Mouse (Mus musculus) ES-Bruce4 (cell line): Measurements from ENCODE around the gene Sap25. TPM values are rescaled to one million over a fixed set of nuclear protein-coding genes. Genes with fewer than 3 reads are reported as not detected.

Experiments
- H3K27ac ChIP-seq: 2 replicates; pipeline ENCODE4 v1.5.1; 2012; ENCODE audit warnings: low read length, inconsistent platforms; ENCODE audit not compliant: insufficient read depth
- H3K27me3 ChIP-seq: 2 replicates; pipeline ENCODE4 v1.6.1; 2012; ENCODE audit warnings: mild to moderate bottlenecking, low read length, inconsistent platforms; ENCODE audit not compliant: control insufficient read depth, poor library complexity, insufficient read depth, severe bottlenecking
- H3K36me3 ChIP-seq: 2 replicates; pipeline ENCODE4 v1.6.1; 2012; ENCODE audit warnings: inconsistent platforms, mild to moderate bottlenecking, low read length, moderate library complexity; ENCODE audit not compliant: control insufficient read depth, poor library complexity, insufficient read depth, severe bottlenecking
- H3K4me1 ChIP-seq: one replicate; pipeline ENCODE4 v1.8.1; 2011; ENCODE audit warnings: low read length; ENCODE audit not compliant: control insufficient read depth, insufficient read depth
- H3K4me3 ChIP-seq: 2 replicates; pipeline ENCODE4 v1.5.1; 2011; ENCODE audit warnings: low read depth, mild to moderate bottlenecking, low read length
- H3K9ac ChIP-seq: 2 replicates; pipeline ENCODE4 v1.6.1; 2012; ENCODE audit warnings: low read depth, mild to moderate bottlenecking, inconsistent platforms; ENCODE audit not compliant: poor library complexity, severe bottlenecking
- H3K9me3 ChIP-seq: replicated peaks from 2 replicates; pipeline ENCODE4 v1.6.1; 2012; ENCODE audit warnings: mild to moderate bottlenecking, low read length, inconsistent platforms; ENCODE audit not compliant: control insufficient read depth, poor library complexity, insufficient read depth, severe bottlenecking
- CTCF ChIP-seq: IDR thresholded peaks from one replicate; pipeline ENCODE4 v1.8.1; 2011; ENCODE audit warnings: low read depth, low read length
- EP300 ChIP-seq: IDR thresholded peaks from 2 replicates; pipeline ENCODE4 v1.6.1; 2011; ENCODE audit warnings: low read depth, low read length; ENCODE audit not compliant: insufficient read depth
- POLR2A ChIP-seq: IDR thresholded peaks from one replicate; pipeline ENCODE4 v1.8.1; 2011; ENCODE audit warnings: low read length; ENCODE audit not compliant: insufficient read depth
- polyA plus RNA-seq: library from polyadenylated mRNA; stranded (reverse); fragments of >200 nt; gene quantifications from 2 replicates; pipeline ENCODE4 v1.2.4, GENCODE M21; 2011; ENCODE audit warnings: low read depth; ENCODE audit not compliant: missing spikeins, insufficient read depth, insufficient read length

Gene Sap25
- polyA plus RNA-seq, 1 experiment = 7.9 TPM

GRCm38 (mm10) chr5:137673015-137673414 lies 31.9 kb downstream of the Sap25 start:
- H3K36me3 ChIP-seq = no peaks in the 10 kb centered on the region
- H3K27me3 ChIP-seq = no peaks in the 10 kb centered on the region
- peaks cover 2% of the 10 kb centered on the region for H3K4me1 ChIP-seq
- no peak overlapping the region for H3K27ac ChIP-seq
- H3K9ac ChIP-seq = no peak overlapping the region
- H3K9me3 ChIP-seq = no peaks in the 10 kb centered on the region
- no peak overlapping the region for H3K4me3 ChIP-seq
- TF ChIP-seq EP300 (no peak), POLR2A (no peak), CTCF (no peak)

DNA sequence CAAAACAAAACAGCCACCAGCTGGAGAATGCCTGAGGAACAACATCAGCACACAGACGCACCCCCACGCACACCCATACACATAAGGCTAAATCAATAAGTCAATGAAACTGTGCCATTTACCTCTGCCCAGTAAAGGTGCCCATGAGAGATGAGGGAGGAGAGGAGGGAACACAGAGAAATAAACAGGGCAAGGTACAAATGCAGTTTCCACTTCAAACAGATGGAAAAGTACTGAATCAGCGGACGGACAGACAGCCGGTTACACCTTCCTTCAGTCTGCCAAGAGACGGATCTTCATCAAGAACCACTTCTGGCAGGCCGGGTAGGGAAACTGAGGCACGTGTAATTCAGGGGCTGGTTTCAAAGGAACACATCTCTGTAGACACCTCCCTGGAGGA lies 33.7 kb downstream of the Sap25 start:
- Histone ChIP-seq H3K4me1 (peaks cover 2% of the 10 kb centered on the region), H3K27ac (no peak overlapping the region), H3K9me3 (no peaks in the 10 kb centered on the region), H3K4me3 (no peak overlapping the region), H3K36me3 (no peaks in the 10 kb centered on the region), H3K9ac (no peak overlapping the region), H3K27me3 (no peaks in the 10 kb centered on the region)
- TF ChIP-seq CTCF (no peak), POLR2A (no peak), EP300 (no peak)

DNA sequence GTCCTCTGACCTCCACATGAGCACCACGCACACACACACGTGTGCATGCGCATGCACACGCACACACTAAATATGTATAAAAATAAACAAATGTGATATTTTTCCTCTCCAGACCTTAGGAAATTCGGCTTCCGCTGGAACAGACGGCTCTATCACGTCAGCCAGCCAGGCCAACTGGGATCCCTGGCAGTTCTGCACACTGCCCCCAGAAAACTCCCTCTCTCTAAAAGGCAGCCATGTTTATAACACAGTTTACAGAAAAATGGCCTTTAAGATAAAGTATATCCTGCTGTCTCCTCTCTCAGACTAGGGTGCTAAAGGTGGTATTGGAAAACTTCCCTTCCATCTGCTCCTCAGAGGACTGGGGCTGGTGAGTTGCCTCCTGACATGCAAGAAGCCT lies 36.7 kb downstream of the Sap25 start:
- H3K36me3 ChIP-seq = no peaks in the 10 kb centered on the region
- no peak for TF ChIP-seq POLR2A
- TF ChIP-seq CTCF = no peak
- TF ChIP-seq EP300 = no peak
- H3K4me1 ChIP-seq = no peaks in the 10 kb centered on the region
- H3K9me3 ChIP-seq = no peaks in the 10 kb centered on the region
- H3K27me3 ChIP-seq = no peaks in the 10 kb centered on the region
- H3K9ac ChIP-seq = no peak overlapping the region
- H3K27ac ChIP-seq = no peak overlapping the region
- H3K4me3 ChIP-seq = no peak overlapping the region

DNA sequence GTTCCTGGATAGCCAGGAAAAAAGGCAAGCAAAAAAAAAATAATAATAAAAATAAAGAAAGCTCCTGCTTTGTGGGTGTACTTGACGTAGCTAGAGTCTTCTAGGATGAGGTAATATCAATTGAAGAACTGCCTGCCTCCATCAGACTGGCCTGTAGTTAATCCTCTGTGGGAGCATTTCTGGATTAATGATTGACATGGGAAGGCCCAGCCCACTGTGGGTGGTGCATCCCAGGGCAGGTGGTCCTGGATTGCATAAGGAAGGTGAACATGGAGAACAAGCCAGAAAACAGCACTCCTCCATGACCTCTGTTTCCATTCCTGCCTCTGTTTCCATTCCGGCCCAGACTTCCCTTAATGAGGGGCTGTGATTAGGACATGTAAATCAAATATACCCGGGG lies 37.6 kb downstream of the Sap25 start:
- TF ChIP-seq EP300 (no peak), CTCF (no peak)
- Histone ChIP-seq H3K27me3 (no peaks in the 10 kb centered on the region), H3K9me3 (no peaks in the 10 kb centered on the region), H3K27ac (no peak overlapping the region), H3K4me3 (no peak overlapping the region), H3K9ac (no peak overlapping the region), H3K36me3 (no peaks in the 10 kb centered on the region), H3K4me1 (no peaks in the 10 kb centered on the region)

- Histone ChIP-seq H3K27ac (no peak overlapping the region), H3K27me3 (no peaks in the 10 kb centered on the region), H3K9me3 (no peaks in the 10 kb centered on the region), H3K36me3 (no peaks in the 10 kb centered on the region), H3K4me3 (no peak overlapping the region), H3K9ac (no peak overlapping the region), H3K4me1 (no peaks in the 10 kb centered on the region)
- TF ChIP-seq EP300 = no peak
- no peak for TF ChIP-seq POLR2A
- no peak for TF ChIP-seq CTCF
Observed at GRCm38 (mm10) chr5:137679726-137680125, 38.6 kb downstream of the Sap25 start.

DNA sequence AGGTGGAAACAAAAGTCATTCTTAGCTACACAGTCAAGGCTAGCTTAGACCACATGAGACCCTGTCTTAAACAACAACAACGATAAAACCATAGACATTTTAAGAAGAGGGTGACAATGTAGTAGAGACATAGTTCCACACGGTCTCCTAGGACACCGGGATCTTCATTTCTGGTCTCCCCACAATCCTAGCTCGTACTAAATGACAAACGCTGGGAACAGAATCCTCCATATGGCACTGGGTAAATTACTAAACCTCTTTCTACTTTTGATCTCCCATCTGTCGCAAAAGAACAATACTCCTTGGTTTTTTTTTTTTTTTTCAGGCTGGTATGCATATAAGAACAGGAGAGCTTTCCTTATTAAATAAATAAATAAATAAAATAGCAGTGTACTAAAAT lies 41.4 kb downstream of the Sap25 start:
- no peaks in the 10 kb centered on the region for H3K27me3 ChIP-seq
- H3K9ac ChIP-seq = no peak overlapping the region
- no peak overlapping the region for H3K4me3 ChIP-seq
- H3K36me3 ChIP-seq = no peaks in the 10 kb centered on the region
- TF ChIP-seq CTCF = no peak
- no peak for TF ChIP-seq EP300
- no peak for TF ChIP-seq POLR2A
- no peaks in the 10 kb centered on the region for H3K9me3 ChIP-seq
- H3K4me1 ChIP-seq = no peaks in the 10 kb centered on the region
- H3K27ac ChIP-seq = no peak overlapping the region
